Comparison of ENCODE assay signal across 12 mouse cellular contexts in genomic region chr10:80585581-80585980, GRCm38 (mm10). TPM values are rescaled to one million over a fixed set of nuclear protein-coding genes. Genes with fewer than 3 reads are reported as not detected.
DNase-seq lines count a peak whose midpoint lies in the region; ATAC-seq and TF ChIP-seq lines count a peak whose summit lies in the region.
"Had no signal": no experiment of that assay in that cellular context is flagged by ENCODE, and none has a peak within 500 bp of the region (broad histone marks: within the 10 kb centered on the region; RNA-seq: fewer than 3 reads in every experiment).

No protein-coding gene starts in this region.

- no peaks in the 10 kb centered on the region for H3K27me3 ChIP-seq in heart, embryonic 15.5 days
- H3K27me3 ChIP-seq in lung, embryonic 16.5 days (ENCODE audit: control insufficient read depth, insufficient read depth, low read depth, low read length): no peaks in the 10 kb centered on the region
- H3K27me3 ChIP-seq in intestine, embryonic 14.5 days (replicated peaks; ENCODE audit: control insufficient read depth, insufficient read depth, low read length): no peaks in the 10 kb centered on the region
- H3K27me3 ChIP-seq in midbrain, embryonic 16.5 days (ENCODE audit: control insufficient read depth, insufficient read depth, low read depth, low read length): no peaks in the 10 kb centered on the region
- H3K27me3 ChIP-seq in cerebellum, adult 2 months (ENCODE audit: control insufficient read depth, insufficient read depth, low read length): no peaks in the 10 kb centered on the region
- H3K27me3 ChIP-seq: megakaryocyte, embryonic 14.5 days had no signal

- peaks cover 26% of the 10 kb centered on the region for H3K36me3 ChIP-seq in heart, embryonic 15.5 days
- peaks cover 4% of the 10 kb centered on the region; the same call in 1 of the 2 replicates for H3K36me3 ChIP-seq in lung, embryonic 16.5 days (ENCODE audit: control insufficient read depth, insufficient read depth, low read length)
- H3K36me3 ChIP-seq in intestine, embryonic 14.5 days (ENCODE audit: control insufficient read depth, insufficient read depth, low read length): peaks cover 29% of the 10 kb centered on the region
- peaks cover 8% of the 10 kb centered on the region for H3K36me3 ChIP-seq in midbrain, embryonic 16.5 days (ENCODE audit: control insufficient read depth, insufficient read depth, low read length)

- no peak for TF ChIP-seq CTCF in cerebellum, adult 2 months (IDR thresholded peaks at IDR 0.05; ENCODE audit: borderline replicate concordance, insufficient read depth, low read depth, low read length)

- H3K9me3 ChIP-seq in heart, embryonic 15.5 days (replicated peaks): no peaks in the 10 kb centered on the region
- H3K9me3 ChIP-seq in lung, embryonic 16.5 days (ENCODE audit: control insufficient read depth, low read length): no peaks in the 10 kb centered on the region
- H3K9me3 ChIP-seq in intestine, embryonic 14.5 days (ENCODE audit: control insufficient read depth, low read length): no peaks in the 10 kb centered on the region
- H3K9me3 ChIP-seq in midbrain, embryonic 16.5 days (replicated peaks; ENCODE audit: control insufficient read depth, low read length, poor library complexity, severe bottlenecking): no peaks in the 10 kb centered on the region
- H3K9me3 ChIP-seq: megakaryocyte, embryonic 14.5 days had no signal

- H3K4me2 ChIP-seq in heart, embryonic 15.5 days: peak overlapping the region; percentile 38
- H3K4me2 ChIP-seq in lung, embryonic 16.5 days (ENCODE audit: low read depth, low read length): peak overlapping the region; percentile 38
- H3K4me2 ChIP-seq in intestine, embryonic 14.5 days (ENCODE audit: low read length): peak overlapping the region; percentile 27; the same call in 1 of the 2 replicates
- H3K4me2 ChIP-seq in midbrain, embryonic 16.5 days (ENCODE audit: low read length): no peak overlapping the region

- ATAC-seq in heart, embryonic 15.5 days (replicated peaks; ENCODE audit: insufficient number of reproducible peaks, insufficient read depth, low FRiP score, low read depth): no peak
- ATAC-seq in lung, embryonic 16.5 days (ENCODE audit: low read depth): no peak
- no peak for ATAC-seq in intestine, embryonic 14.5 days (replicated peaks; ENCODE audit: low FRiP score, low TSS enrichment, low read depth)
- ATAC-seq in midbrain, embryonic 16.5 days: no peak

- no peak for DNase-seq in heart, adult 9 months (ENCODE audit: low spot score in 2 of 2)
- no peak for DNase-seq in lung, postnatal 14 days
- DNase-seq in intestine, embryonic 14.5 days (ENCODE audit: low spot score): no peak
- no peak for DNase-seq in cerebellum, adult 2 months
- DNase-seq in cerebellum, adult 11-12 months: no peak
- DNase-seq: embryo, embryonic 11 days; kidney, adult 11 months; spleen, adult 18-20 months had no signal

- WGBS in heart, embryonic 15.5 days: 83% methylated on average over 8 of the region's 8 CpGs
- WGBS in lung, embryonic 16.5 days: 87% methylated on average over 8 of the region's 8 CpGs
- WGBS in intestine, embryonic 14.5 days: 90% methylated on average over 8 of the region's 8 CpGs
- WGBS in midbrain, embryonic 16.5 days: 95% methylated on average over 8 of the region's 8 CpGs
- WGBS in cerebellum, adult 2 months: 87% methylated on average over 8 of the region's 8 CpGs

- H3K9ac ChIP-seq in heart, embryonic 15.5 days: peak overlapping the region; percentile 16; the same call in 1 of the 2 replicates
- peak overlapping the region; percentile 46; the same call in 1 of the 2 replicates for H3K9ac ChIP-seq in lung, embryonic 16.5 days (ENCODE audit: low read length)
- H3K9ac ChIP-seq in intestine, embryonic 14.5 days (ENCODE audit: low read length): no peak overlapping the region
- H3K9ac ChIP-seq in midbrain, embryonic 16.5 days (ENCODE audit: low read depth, low read length): 0 out of 2 replicates have a peak overlapping the region, but pooled peaks have one; percentile 3

- H3K4me3 ChIP-seq in heart, embryonic 15.5 days: peak overlapping the region; percentile 21
- peak overlapping the region; percentile 37 for H3K4me3 ChIP-seq in lung, embryonic 16.5 days (ENCODE audit: low read length)
- H3K4me3 ChIP-seq in intestine, embryonic 14.5 days (ENCODE audit: low read depth, low read length): no peak overlapping the region
- no peak overlapping the region for H3K4me3 ChIP-seq in midbrain, embryonic 16.5 days (ENCODE audit: low read depth, low read length)
- no peak overlapping the region for H3K4me3 ChIP-seq in cerebellum, adult 2 months (replicated peaks; ENCODE audit: insufficient read depth, low read depth, low read length)
- H3K4me3 ChIP-seq: megakaryocyte, embryonic 14.5 days had no signal

- peak overlapping the region; percentile 46; the same call in 1 of the 2 replicates for H3K27ac ChIP-seq in heart, embryonic 15.5 days
- H3K27ac ChIP-seq in lung, embryonic 16.5 days (ENCODE audit: low read length): no peak overlapping the region
- H3K27ac ChIP-seq in intestine, embryonic 14.5 days (ENCODE audit: low read depth): no peak overlapping the region
- H3K27ac ChIP-seq in midbrain, embryonic 16.5 days (ENCODE audit: low read length): no peak overlapping the region
- no peak overlapping the region for H3K27ac ChIP-seq in cerebellum, adult 2 months (ENCODE audit: insufficient read depth, low read length)

- H3K4me1 ChIP-seq in heart, embryonic 15.5 days (replicated peaks): peaks cover 59% of the 10 kb centered on the region
- peaks cover 29% of the 10 kb centered on the region for H3K4me1 ChIP-seq in lung, embryonic 16.5 days (replicated peaks; ENCODE audit: control insufficient read depth, insufficient read depth, low read length)
- H3K4me1 ChIP-seq in intestine, embryonic 14.5 days (replicated peaks; ENCODE audit: control insufficient read depth, insufficient read depth, low read length): peaks cover 28% of the 10 kb centered on the region
- peaks cover 17% of the 10 kb centered on the region for H3K4me1 ChIP-seq in midbrain, embryonic 16.5 days (ENCODE audit: control insufficient read depth, insufficient read depth, low read length)
- H3K4me1 ChIP-seq in cerebellum, adult 2 months (ENCODE audit: control insufficient read depth, insufficient read depth, low read length): peaks cover 47% of the 10 kb centered on the region

- no peak for TF ChIP-seq POLR2A in cerebellum, adult 2 months (IDR thresholded peaks at IDR 0.05; ENCODE audit: borderline replicate concordance, insufficient read depth, low read length)

RNA-seq across cellular contexts. Expression of gene Abhd17a, which starts 4.6 kb away (rescaled TPM):
- polyA plus RNA-seq in heart, embryonic 15.5 days (2015; fragmentation: Nextera tagmentation; extraction: Ambion mirVana): 84.2 and 110 TPM in 2 replicates
- polyA plus RNA-seq in lung, embryonic 16.5 days (2015; fragmentation: Nextera tagmentation; extraction: Ambion mirVana): 77.4 and 80.9 TPM in 2 replicates
- 99.4 and 114 TPM in 2 replicates for polyA plus RNA-seq in intestine, embryonic 14.5 days (2014; fragmentation: Nextera tagmentation; extraction: Ambion mirVana)
- 97.0 and 108 TPM in 2 replicates for polyA plus RNA-seq in midbrain, embryonic 16.5 days (2015; fragmentation: Nextera tagmentation; extraction: Ambion mirVana)
- polyA plus RNA-seq in cerebellum, adult 2 months (2012; rRNA removed): 230 and 232 TPM in 2 replicates

RNA-seq across cellular contexts. Expression of gene Klf16, which starts 8.5 kb away (rescaled TPM):
- polyA plus RNA-seq in heart, embryonic 15.5 days (2015; fragmentation: Nextera tagmentation; extraction: Ambion mirVana): 4.7 and 6.4 TPM in 2 replicates
- polyA plus RNA-seq in lung, embryonic 16.5 days (2015; fragmentation: Nextera tagmentation; extraction: Ambion mirVana): 8.2 and 8.3 TPM in 2 replicates
- 9.7 and 12.1 TPM in 2 replicates for polyA plus RNA-seq in intestine, embryonic 14.5 days (2014; fragmentation: Nextera tagmentation; extraction: Ambion mirVana)
- polyA plus RNA-seq in midbrain, embryonic 16.5 days (2015; fragmentation: Nextera tagmentation; extraction: Ambion mirVana): 4.9 and 5.5 TPM in 2 replicates
- polyA plus RNA-seq in cerebellum, adult 2 months (2012; rRNA removed): 9.5 and 10.6 TPM in 2 replicates

RNA-seq across cellular contexts. Expression of gene Scamp4, which starts 17.1 kb away (rescaled TPM):
- 55.9 and 71.6 TPM in 2 replicates for polyA plus RNA-seq in heart, embryonic 15.5 days (2015; fragmentation: Nextera tagmentation; extraction: Ambion mirVana)
- polyA plus RNA-seq in lung, embryonic 16.5 days (2015; fragmentation: Nextera tagmentation; extraction: Ambion mirVana): 78.8 and 81.8 TPM in 2 replicates
- 108 and 111 TPM in 2 replicates for polyA plus RNA-seq in intestine, embryonic 14.5 days (2014; fragmentation: Nextera tagmentation; extraction: Ambion mirVana)
- 61.2 and 64.3 TPM in 2 replicates for polyA plus RNA-seq in midbrain, embryonic 16.5 days (2015; fragmentation: Nextera tagmentation; extraction: Ambion mirVana)
- 57.9 and 62.0 TPM in 2 replicates for polyA plus RNA-seq in cerebellum, adult 2 months (2012; rRNA removed)

RNA-seq across cellular contexts. Expression of gene Adat3, which starts 17.1 kb away (rescaled TPM):
- 3.0 and 3.9 TPM in 2 replicates for polyA plus RNA-seq in heart, embryonic 15.5 days (2015; fragmentation: Nextera tagmentation; extraction: Ambion mirVana)
- polyA plus RNA-seq in lung, embryonic 16.5 days (2015; fragmentation: Nextera tagmentation; extraction: Ambion mirVana): 7.1 and 8.3 TPM in 2 replicates
- polyA plus RNA-seq in intestine, embryonic 14.5 days (2014; fragmentation: Nextera tagmentation; extraction: Ambion mirVana): 9.2 and 10.1 TPM in 2 replicates
- polyA plus RNA-seq in midbrain, embryonic 16.5 days (2015; fragmentation: Nextera tagmentation; extraction: Ambion mirVana): 4.5 and 6.2 TPM in 2 replicates
- polyA plus RNA-seq in cerebellum, adult 2 months (2012; rRNA removed): 7.0 and 7.5 TPM in 2 replicates

RNA-seq across cellular contexts. Expression of gene Gm49322, which starts 20.2 kb away (rescaled TPM):
- 1.2 and 2.7 TPM in 2 replicates for polyA plus RNA-seq in heart, embryonic 15.5 days (2015; fragmentation: Nextera tagmentation; extraction: Ambion mirVana)
- polyA plus RNA-seq in lung, embryonic 16.5 days (2015; fragmentation: Nextera tagmentation; extraction: Ambion mirVana): 3.7 and 4.4 TPM in 2 replicates
- polyA plus RNA-seq in intestine, embryonic 14.5 days (2014; fragmentation: Nextera tagmentation; extraction: Ambion mirVana): 3.0 and 3.1 TPM in 2 replicates
- 3.0 and 4.0 TPM in 2 replicates for polyA plus RNA-seq in midbrain, embryonic 16.5 days (2015; fragmentation: Nextera tagmentation; extraction: Ambion mirVana)
- 3.5 and 4.2 TPM in 2 replicates for polyA plus RNA-seq in cerebellum, adult 2 months (2012; rRNA removed)

Comparison
In these comparisons a context has a peak if more than half of its experiments do, and no peak if none do; other contexts are left out.
1. H3K4me3 ChIP-seq: peak in heart, embryonic 15.5 days (single experiment) and lung, embryonic 16.5 days (single experiment); none in intestine, embryonic 14.5 days (single experiment), midbrain, embryonic 16.5 days (single experiment) and cerebellum, adult 2 months (single experiment).